Mouse (Mus musculus): ENCODE results near the gene Pde6d.

GRCm38 (mm10) chr1:86523776-86524618 lies 58.4 kb downstream of the Pde6d start:
- TF ChIP-seq CTCF (IDR thresholded peaks at IDR 0.05; ENCODE audit: extremely low read depth, insufficient read depth, low read length) (no peak), POLR2A (IDR thresholded peaks at IDR 0.05; ENCODE audit: extremely low read depth, insufficient read depth, low read length) (no peak)

Data from cortical plate, adult 2 months (tissue).